Mouse (Mus musculus): Measurements from ENCODE around the gene Csnk2b. TPM values are rescaled to one million over a fixed set of nuclear protein-coding genes. Genes with fewer than 3 reads are reported as not detected.
"Not testable (repeated sequence)": the region's sequence is repeated elsewhere in the genome, so short reads cannot be mapped to it uniquely, and the experiment has no call there.

The Csnk2b gene
- polyA plus RNA-seq, 1 experiment from 2014 or later = 319 TPM

DNA sequence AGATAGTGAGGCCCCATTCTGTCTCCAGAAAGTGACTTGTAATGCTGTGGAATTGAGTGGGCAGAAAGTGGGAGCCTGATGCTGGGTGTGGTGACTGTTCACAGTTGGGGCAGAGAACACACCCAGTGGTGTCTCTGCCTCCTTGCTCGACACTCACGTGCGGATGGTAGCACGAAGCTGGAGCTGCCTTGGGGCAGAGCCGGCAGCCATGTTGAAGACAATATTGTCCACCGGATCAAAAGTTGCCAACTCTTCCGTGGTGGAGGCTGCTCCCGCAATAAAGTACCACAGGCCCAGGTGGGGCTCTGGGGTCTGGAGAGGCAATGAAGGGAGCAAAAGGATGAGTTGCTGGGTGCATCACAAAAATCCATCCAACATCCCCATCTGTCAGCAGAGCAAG is 9.2 kb upstream of the Csnk2b start:
- H3K4me2 ChIP-seq (ENCODE audit: low read depth) = no peak overlapping the region
- no peaks in the 10 kb centered on the region for H3K27me3 ChIP-seq (ENCODE audit: control insufficient read depth, insufficient read depth, low read length)
- no peaks in the 10 kb centered on the region for H3K36me3 ChIP-seq (ENCODE audit: control insufficient read depth, insufficient read depth, low read length)
- peaks cover 5% of the 10 kb centered on the region; the same call in 1 of the 2 replicates for H3K4me1 ChIP-seq (ENCODE audit: control insufficient read depth, insufficient read depth, low read length)
- no peak overlapping the region for H3K27ac ChIP-seq (ENCODE audit: low read depth, low read length)
- DNase-seq (ENCODE audit: low spot score) = no peak
- 91% methylated on average over 8 of the region's 8 CpGs for WGBS
- H3K9ac ChIP-seq (ENCODE audit: low read length) = no peak overlapping the region
- no peaks in the 10 kb centered on the region for H3K9me3 ChIP-seq (ENCODE audit: control insufficient read depth, low read length)
- no peak for ATAC-seq (ENCODE audit: insufficient read depth, low FRiP score, low TSS enrichment)
- H3K4me3 ChIP-seq (ENCODE audit: low read depth, low read length) = no peak overlapping the region

- no peaks in the 10 kb centered on the region for H3K27me3 ChIP-seq (ENCODE audit: control insufficient read depth, insufficient read depth, low read length)
- no peak overlapping the region for H3K9ac ChIP-seq (ENCODE audit: low read length)
- 75% methylated on average over 11 of the region's 11 CpGs for WGBS
- DNase-seq (ENCODE audit: low spot score) (no peak), ATAC-seq (ENCODE audit: insufficient read depth, low FRiP score, low TSS enrichment) (no peak)
- H3K9me3 ChIP-seq (ENCODE audit: control insufficient read depth, low read length) = no peaks in the 10 kb centered on the region
- no peak overlapping the region for H3K4me3 ChIP-seq (ENCODE audit: low read depth, low read length)
- peaks cover 11% of the 10 kb centered on the region for H3K4me1 ChIP-seq (ENCODE audit: control insufficient read depth, insufficient read depth, low read length)
- no peak overlapping the region for H3K4me2 ChIP-seq (ENCODE audit: low read depth)
- no peak overlapping the region for H3K27ac ChIP-seq (ENCODE audit: low read depth, low read length)
- no peaks in the 10 kb centered on the region for H3K36me3 ChIP-seq (ENCODE audit: control insufficient read depth, insufficient read depth, low read length)
These were observed 7.1 kb upstream of the Csnk2b start for GRCm38 (mm10) chr17:35128996-35129395.

DNA sequence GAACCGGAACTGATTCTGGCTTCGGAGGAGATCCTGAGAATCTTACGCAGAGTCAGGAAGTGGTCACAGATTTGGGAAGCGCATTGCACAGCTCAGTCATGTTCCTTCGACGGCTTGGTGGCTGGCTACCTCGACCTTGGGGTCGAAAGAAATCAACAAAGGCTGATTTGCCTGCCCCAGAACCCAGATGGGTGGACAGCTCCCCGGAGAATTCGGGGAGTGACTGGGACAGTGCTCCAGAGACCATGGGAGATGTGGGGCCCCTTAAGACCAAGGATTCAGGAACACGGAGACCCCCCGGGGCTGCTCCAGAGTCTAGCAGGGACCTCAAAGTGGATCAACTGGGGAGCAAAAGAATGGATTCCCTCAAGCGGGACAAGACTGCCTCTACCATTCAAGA is 5.2 kb upstream of the Csnk2b start:
- Histone ChIP-seq H3K27ac (ENCODE audit: low read depth, low read length) (no peak overlapping the region), H3K9ac (ENCODE audit: low read length) (no peak overlapping the region), H3K27me3 (ENCODE audit: control insufficient read depth, insufficient read depth, low read length) (no peaks in the 10 kb centered on the region), H3K4me1 (ENCODE audit: control insufficient read depth, insufficient read depth, low read length) (peaks cover 11% of the 10 kb centered on the region), H3K36me3 (ENCODE audit: control insufficient read depth, insufficient read depth, low read length) (no peaks in the 10 kb centered on the region; the same call in 1 of the 2 replicates), H3K4me2 (ENCODE audit: low read depth) (peak overlapping the region; percentile 76), H3K9me3 (ENCODE audit: control insufficient read depth, low read length) (no peaks in the 10 kb centered on the region), H3K4me3 (ENCODE audit: low read depth, low read length) (peak overlapping the region; percentile 61)
- WGBS = 72% methylated on average over 13 of the region's 13 CpGs
- ATAC-seq (ENCODE audit: insufficient read depth, low FRiP score, low TSS enrichment) (no peak), DNase-seq (ENCODE audit: low spot score) (no peak)

DNA sequence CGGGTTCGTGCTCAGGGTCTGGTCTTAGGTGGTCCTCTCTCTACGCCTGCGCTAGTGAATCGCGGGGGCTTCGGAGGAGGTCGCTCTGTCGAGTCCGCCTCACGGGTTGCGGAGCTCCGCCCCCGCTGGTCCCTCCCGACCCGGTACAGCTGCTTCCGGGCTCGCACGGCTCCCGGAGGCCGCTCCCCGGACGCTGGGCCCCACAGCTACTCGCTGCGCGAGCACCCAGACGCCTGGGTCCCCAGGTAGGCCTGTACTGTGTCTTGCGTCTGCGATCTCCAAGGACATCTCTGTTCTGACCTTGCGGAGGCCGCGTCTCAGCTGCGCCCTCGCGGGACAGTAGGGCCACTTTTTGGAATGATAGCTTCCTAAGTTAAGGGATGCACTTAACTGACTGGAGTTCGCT is 4.4 kb upstream of the Csnk2b start, which contains the start of gene D17H6S53E:
TSS of gene D17H6S53E (plus strand) at position 168 of the 406 bp plus-strand sequence.
- ATAC-seq (ENCODE audit: insufficient read depth, low FRiP score, low TSS enrichment) = peak; percentile 15; the same call in 1 of the 2 replicates
- Histone ChIP-seq H3K36me3 (ENCODE audit: control insufficient read depth, insufficient read depth, low read length) (no peaks in the 10 kb centered on the region; the same call in 1 of the 2 replicates), H3K27ac (ENCODE audit: low read depth, low read length) (peak within 1 kb of the TSS; percentile 73), H3K4me3 (ENCODE audit: low read depth, low read length) (peak within 1 kb of the TSS; percentile 61), H3K9ac (ENCODE audit: low read length) (peak within 1 kb of the TSS; percentile 87), H3K4me1 (ENCODE audit: control insufficient read depth, insufficient read depth, low read length) (peaks cover 11% of the 10 kb centered on the region), H3K27me3 (ENCODE audit: control insufficient read depth, insufficient read depth, low read length) (no peaks in the 10 kb centered on the region), H3K9me3 (ENCODE audit: control insufficient read depth, low read length) (no peaks in the 10 kb centered on the region), H3K4me2 (ENCODE audit: low read depth) (peak within 1 kb of the TSS; percentile 76)
- peak; percentile 78 for DNase-seq (ENCODE audit: low spot score)
- WGBS = under 1% methylated on average over 36 of the region's 36 CpGs

DNA sequence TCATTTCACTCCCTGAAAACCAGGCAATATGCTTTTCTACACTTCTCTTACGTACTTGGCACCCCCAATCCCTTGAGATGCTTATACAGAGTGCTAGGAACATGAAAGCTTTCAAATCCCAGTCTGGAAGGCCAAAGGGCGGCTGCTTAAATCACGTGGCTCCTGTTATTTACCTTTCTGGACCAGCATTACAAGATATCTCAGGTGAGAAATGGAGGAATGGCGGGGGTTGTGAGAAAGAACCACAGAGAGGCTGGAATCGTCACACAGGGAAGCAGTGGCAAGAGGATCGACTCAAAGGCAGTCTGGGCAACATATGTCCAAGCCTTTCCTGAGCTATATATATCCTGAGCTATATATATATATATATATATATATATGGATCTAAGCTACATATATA is 3.7 kb upstream of the Csnk2b start:
- H3K9me3 ChIP-seq (ENCODE audit: control insufficient read depth, low read length) = no peaks in the 10 kb centered on the region
- 40% methylated on average over 6 of the region's 6 CpGs for WGBS
- H3K4me2 ChIP-seq (ENCODE audit: low read depth) = peak overlapping the region; percentile 76
- DNase-seq (ENCODE audit: low spot score) = no peak
- H3K4me1 ChIP-seq (ENCODE audit: control insufficient read depth, insufficient read depth, low read length) = peaks cover 11% of the 10 kb centered on the region
- no peak overlapping the region for H3K27ac ChIP-seq (ENCODE audit: low read depth, low read length)
- peak overlapping the region; percentile 61 for H3K4me3 ChIP-seq (ENCODE audit: low read depth, low read length)
- H3K9ac ChIP-seq (ENCODE audit: low read length) = peak overlapping the region; percentile 87
- ATAC-seq (ENCODE audit: insufficient read depth, low FRiP score, low TSS enrichment) = no peak
- H3K36me3 ChIP-seq (ENCODE audit: control insufficient read depth, insufficient read depth, low read length) = no peaks in the 10 kb centered on the region; the same call in 1 of the 2 replicates
- no peaks in the 10 kb centered on the region for H3K27me3 ChIP-seq (ENCODE audit: control insufficient read depth, insufficient read depth, low read length)

DNA sequence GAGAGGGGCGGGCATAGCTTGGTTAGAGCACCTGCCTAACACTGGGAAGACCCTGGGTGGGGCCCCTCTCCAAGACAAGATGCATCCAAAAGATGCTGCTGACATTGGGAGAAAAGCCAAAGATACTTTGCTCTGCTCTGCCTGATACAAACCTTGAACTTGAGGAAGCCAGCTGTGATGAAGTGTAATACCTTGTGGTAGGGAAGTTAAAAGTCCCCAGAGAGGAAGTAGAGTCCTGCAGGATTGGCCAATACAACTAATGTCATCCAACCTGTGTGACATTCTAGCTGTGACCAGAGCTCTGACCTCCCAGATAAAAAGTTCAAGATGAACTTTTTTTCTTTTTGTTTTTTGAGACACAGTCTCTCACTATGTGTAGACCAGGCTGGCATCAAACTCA is 3.2 kb upstream of the Csnk2b start:
- no peak for ATAC-seq (ENCODE audit: insufficient read depth, low FRiP score, low TSS enrichment)
- WGBS = 78% methylated on average over 1 of the region's 1 CpGs

GRCm38 (mm10) chr17:35124261-35124896 is 2.5 kb upstream of the Csnk2b start:
- H3K4me3 ChIP-seq (ENCODE audit: low read depth, low read length); H3K9me3 ChIP-seq (ENCODE audit: control insufficient read depth, low read length); H3K27me3 ChIP-seq (ENCODE audit: control insufficient read depth, insufficient read depth, low read length); ATAC-seq (ENCODE audit: insufficient read depth, low FRiP score, low TSS enrichment); H3K27ac ChIP-seq (ENCODE audit: low read depth, low read length); H3K36me3 ChIP-seq (ENCODE audit: control insufficient read depth, insufficient read depth, low read length); DNase-seq (ENCODE audit: low spot score); H3K4me2 ChIP-seq (ENCODE audit: low read depth); H3K9ac ChIP-seq (ENCODE audit: low read length): not testable (repeated sequence)
- H3K4me1 ChIP-seq (ENCODE audit: control insufficient read depth, insufficient read depth, low read length) = peaks cover 17% of the 10 kb centered on the region
- 95% methylated on average over 12 of the region's 12 CpGs for WGBS

More for the DNA sequence above, 3.2 kb upstream of the Csnk2b start:
- Histone ChIP-seq H3K9ac (ENCODE audit: low read length) (no peak overlapping the region; the same call in 1 of the 2 replicates), H3K27me3 (ENCODE audit: control insufficient read depth, insufficient read depth, low read length) (no peaks in the 10 kb centered on the region), H3K36me3 (ENCODE audit: control insufficient read depth, insufficient read depth, low read length) (no peaks in the 10 kb centered on the region; the same call in 1 of the 2 replicates), H3K4me1 (ENCODE audit: control insufficient read depth, insufficient read depth, low read length) (peaks cover 16% of the 10 kb centered on the region), H3K4me2 (ENCODE audit: low read depth) (no peak overlapping the region; the same call in 1 of the 2 replicates), H3K27ac (ENCODE audit: low read depth, low read length) (no peak overlapping the region), H3K4me3 (ENCODE audit: low read depth, low read length) (no peak overlapping the region), H3K9me3 (ENCODE audit: control insufficient read depth, low read length) (no peaks in the 10 kb centered on the region)
- DNase-seq (ENCODE audit: low spot score) = no peak

DNA sequence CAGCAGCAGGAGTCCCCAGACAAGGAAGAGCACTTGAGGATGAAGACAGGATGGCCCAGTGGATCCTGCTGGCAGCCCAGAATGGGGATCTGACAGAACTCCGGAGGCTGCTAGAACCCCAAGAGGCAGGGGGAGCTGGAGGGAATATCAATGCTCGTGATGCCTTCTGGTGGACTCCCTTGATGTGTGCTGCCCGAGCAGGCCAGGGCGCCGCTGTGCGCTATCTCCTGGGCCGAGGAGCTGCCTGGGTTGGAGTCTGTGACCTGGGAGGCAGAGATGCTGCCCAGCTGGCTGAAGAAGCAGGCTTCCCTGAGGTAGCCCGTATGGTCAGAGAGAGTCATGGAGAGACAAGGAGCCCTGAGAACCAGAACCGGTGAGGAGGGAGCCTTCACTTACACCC is 1.4 kb upstream of the Csnk2b start:
- not testable (repeated sequence) for DNase-seq (ENCODE audit: low spot score); H3K27me3 ChIP-seq (ENCODE audit: control insufficient read depth, insufficient read depth, low read length); H3K4me3 ChIP-seq (ENCODE audit: low read depth, low read length); H3K27ac ChIP-seq (ENCODE audit: low read depth, low read length); H3K4me2 ChIP-seq (ENCODE audit: low read depth); ATAC-seq (ENCODE audit: insufficient read depth, low FRiP score, low TSS enrichment); H3K9me3 ChIP-seq (ENCODE audit: control insufficient read depth, low read length); H3K9ac ChIP-seq (ENCODE audit: low read length); H3K36me3 ChIP-seq (ENCODE audit: control insufficient read depth, insufficient read depth, low read length)
- H3K4me1 ChIP-seq (ENCODE audit: control insufficient read depth, insufficient read depth, low read length) = peaks cover 17% of the 10 kb centered on the region
- 94% methylated on average over 9 of the region's 9 CpGs for WGBS
